Mouse (Mus musculus): ENCODE measurements around the gene Ankrd16. TPM values are rescaled to one million over a fixed set of nuclear protein-coding genes. Genes with fewer than 3 reads are reported as not detected.

Ankrd16 gene
- polyA plus RNA-seq, 1 experiment from 2014 or later: 31.0 TPM

GRCm38 (mm10) chr2:11762541-11762940 lies 15.1 kb upstream of the Ankrd16 start:
- no peak overlapping the region for H3K9ac ChIP-seq (ENCODE audit: low read depth, low read length)
- H3K9me3 ChIP-seq (replicated peaks; ENCODE audit: low read length): no peaks in the 10 kb centered on the region
- no peaks in the 10 kb centered on the region for H3K27me3 ChIP-seq (ENCODE audit: insufficient read depth, low read length)
- no peak for TF ChIP-seq CTCF (IDR thresholded peaks at IDR 0.05; ENCODE audit: low read depth)
- DNase-seq (ENCODE audit: low spot score) (no peak), ATAC-seq (replicated peaks; ENCODE audit: low FRiP score, low read depth) (no peak)
- no peak overlapping the region for H3K4me3 ChIP-seq (replicated peaks; ENCODE audit: low read depth, low read length)
- peaks cover 77% of the 10 kb centered on the region for H3K36me3 ChIP-seq (ENCODE audit: insufficient read depth, low read length)
- H3K4me1 ChIP-seq (replicated peaks; ENCODE audit: insufficient read depth, low read length): no peaks in the 10 kb centered on the region
- no peak overlapping the region for H3K4me2 ChIP-seq (ENCODE audit: low read length)
- 96% methylated on average over 4 of the region's 4 CpGs for WGBS
- no peak overlapping the region for H3K27ac ChIP-seq

GRCm38 (mm10) chr2:11765694-11766093 lies 12.0 kb upstream of the Ankrd16 start:
- H3K9me3 ChIP-seq (replicated peaks; ENCODE audit: low read length): no peaks in the 10 kb centered on the region
- H3K4me3 ChIP-seq (replicated peaks; ENCODE audit: low read depth, low read length): no peak overlapping the region
- no peak overlapping the region for H3K4me2 ChIP-seq (ENCODE audit: low read length)
- ATAC-seq (replicated peaks; ENCODE audit: low FRiP score, low read depth) (no peak), DNase-seq (ENCODE audit: low spot score) (peak; percentile 10)
- no peaks in the 10 kb centered on the region for H3K27me3 ChIP-seq (ENCODE audit: insufficient read depth, low read length)
- no peaks in the 10 kb centered on the region for H3K4me1 ChIP-seq (replicated peaks; ENCODE audit: insufficient read depth, low read length)
- TF ChIP-seq CTCF (IDR thresholded peaks at IDR 0.05; ENCODE audit: low read depth): no peak
- H3K9ac ChIP-seq (ENCODE audit: low read depth, low read length): no peak overlapping the region
- H3K36me3 ChIP-seq (ENCODE audit: insufficient read depth, low read length): peaks cover 55% of the 10 kb centered on the region
- H3K27ac ChIP-seq: no peak overlapping the region
- WGBS: 75% methylated on average over 4 of the region's 4 CpGs

GRCm38 (mm10) chr2:11766485-11767160 lies 11.1 kb upstream of the Ankrd16 start:
- Histone ChIP-seq H3K9ac (ENCODE audit: low read depth, low read length) (no peak overlapping the region), H3K4me1 (replicated peaks; ENCODE audit: insufficient read depth, low read length) (no peaks in the 10 kb centered on the region), H3K4me3 (replicated peaks; ENCODE audit: low read depth, low read length) (no peak overlapping the region), H3K27me3 (ENCODE audit: insufficient read depth, low read length) (no peaks in the 10 kb centered on the region), H3K4me2 (ENCODE audit: low read length) (no peak overlapping the region), H3K27ac (no peak overlapping the region), H3K9me3 (replicated peaks; ENCODE audit: low read length) (no peaks in the 10 kb centered on the region), H3K36me3 (ENCODE audit: insufficient read depth, low read length) (peaks cover 46% of the 10 kb centered on the region)
- ATAC-seq (replicated peaks; ENCODE audit: low FRiP score, low read depth) (no peak), DNase-seq (ENCODE audit: low spot score) (no peak)
- TF ChIP-seq CTCF (IDR thresholded peaks at IDR 0.05; ENCODE audit: low read depth): no peak
- 79% methylated on average over 5 of the region's 5 CpGs for WGBS

GRCm38 (mm10) chr2:11767161-11767545 lies 10.5 kb upstream of the Ankrd16 start:
- Histone ChIP-seq H3K27me3 (ENCODE audit: insufficient read depth, low read length) (no peaks in the 10 kb centered on the region), H3K4me3 (replicated peaks; ENCODE audit: low read depth, low read length) (no peak overlapping the region), H3K36me3 (ENCODE audit: insufficient read depth, low read length) (peaks cover 41% of the 10 kb centered on the region), H3K4me1 (replicated peaks; ENCODE audit: insufficient read depth, low read length) (no peaks in the 10 kb centered on the region), H3K4me2 (ENCODE audit: low read length) (no peak overlapping the region), H3K27ac (no peak overlapping the region), H3K9me3 (replicated peaks; ENCODE audit: low read length) (no peaks in the 10 kb centered on the region), H3K9ac (ENCODE audit: low read depth, low read length) (no peak overlapping the region)
- 88% methylated on average over 10 of the region's 10 CpGs for WGBS
- TF ChIP-seq CTCF (IDR thresholded peaks at IDR 0.05; ENCODE audit: low read depth): no peak
- DNase-seq (ENCODE audit: low spot score): no peak
- no peak for ATAC-seq (replicated peaks; ENCODE audit: low FRiP score, low read depth)

GRCm38 (mm10) chr2:11771701-11772100 lies 6.0 kb upstream of the Ankrd16 start:
- H3K27ac ChIP-seq: no peak overlapping the region
- ATAC-seq (replicated peaks; ENCODE audit: low FRiP score, low read depth) (no peak), DNase-seq (ENCODE audit: low spot score) (peak; percentile 19)
- TF ChIP-seq CTCF (IDR thresholded peaks at IDR 0.05; ENCODE audit: low read depth): no peak
- H3K4me3 ChIP-seq (replicated peaks; ENCODE audit: low read depth, low read length): no peak overlapping the region
- no peak overlapping the region for H3K4me2 ChIP-seq (ENCODE audit: low read length)
- H3K9me3 ChIP-seq (replicated peaks; ENCODE audit: low read length): no peaks in the 10 kb centered on the region
- 81% methylated on average over 4 of the region's 4 CpGs for WGBS
- peaks cover 8% of the 10 kb centered on the region; the same call in 1 of the 2 replicates for H3K36me3 ChIP-seq (ENCODE audit: insufficient read depth, low read length)
- no peaks in the 10 kb centered on the region for H3K27me3 ChIP-seq (ENCODE audit: insufficient read depth, low read length)
- no peak overlapping the region for H3K9ac ChIP-seq (ENCODE audit: low read depth, low read length)
- peaks cover 11% of the 10 kb centered on the region for H3K4me1 ChIP-seq (replicated peaks; ENCODE audit: insufficient read depth, low read length)

GRCm38 (mm10) chr2:11772401-11772800 lies 5.3 kb upstream of the Ankrd16 start:
- TF ChIP-seq CTCF (IDR thresholded peaks at IDR 0.05; ENCODE audit: low read depth): no peak
- no peaks in the 10 kb centered on the region for H3K27me3 ChIP-seq (ENCODE audit: insufficient read depth, low read length)
- H3K4me3 ChIP-seq (replicated peaks; ENCODE audit: low read depth, low read length): no peak overlapping the region
- H3K9me3 ChIP-seq (replicated peaks; ENCODE audit: low read length): no peaks in the 10 kb centered on the region
- H3K4me1 ChIP-seq (replicated peaks; ENCODE audit: insufficient read depth, low read length): peaks cover 11% of the 10 kb centered on the region
- H3K9ac ChIP-seq (ENCODE audit: low read depth, low read length): no peak overlapping the region
- no peak for DNase-seq (ENCODE audit: low spot score)
- 90% methylated on average over 4 of the region's 4 CpGs for whole genome bisulfite sequencing
- no peak overlapping the region for H3K4me2 ChIP-seq (ENCODE audit: low read length)
- peaks cover 6% of the 10 kb centered on the region; the same call in 1 of the 2 replicates for H3K36me3 ChIP-seq (ENCODE audit: insufficient read depth, low read length)
- ATAC-seq (replicated peaks; ENCODE audit: low FRiP score, low read depth): no peak
- H3K27ac ChIP-seq: no peak overlapping the region

- peaks cover 18% of the 10 kb centered on the region for H3K4me1 ChIP-seq (replicated peaks; ENCODE audit: insufficient read depth, low read length)
- no peak overlapping the region for H3K4me2 ChIP-seq (ENCODE audit: low read length)
- WGBS: 67% methylated on average over 10 of the region's 10 CpGs
- TF ChIP-seq CTCF (IDR thresholded peaks at IDR 0.05; ENCODE audit: low read depth): no peak
- H3K36me3 ChIP-seq (ENCODE audit: insufficient read depth, low read length): no peaks in the 10 kb centered on the region
- H3K27me3 ChIP-seq (ENCODE audit: insufficient read depth, low read length): no peaks in the 10 kb centered on the region
- H3K9me3 ChIP-seq (replicated peaks; ENCODE audit: low read length): no peaks in the 10 kb centered on the region
- no peak for DNase-seq (ENCODE audit: low spot score)
- no peak for ATAC-seq (replicated peaks; ENCODE audit: low FRiP score, low read depth)
- H3K4me3 ChIP-seq (replicated peaks; ENCODE audit: low read depth, low read length): no peak overlapping the region
- no peak overlapping the region for H3K9ac ChIP-seq (ENCODE audit: low read depth, low read length)
- no peak overlapping the region for H3K27ac ChIP-seq
Observed at GRCm38 (mm10) chr2:11774426-11774825, 3.2 kb upstream of the Ankrd16 start.
